Mouse (Mus musculus): Measurements from ENCODE around the gene Alox12b.

Gene Alox12b

DNA sequence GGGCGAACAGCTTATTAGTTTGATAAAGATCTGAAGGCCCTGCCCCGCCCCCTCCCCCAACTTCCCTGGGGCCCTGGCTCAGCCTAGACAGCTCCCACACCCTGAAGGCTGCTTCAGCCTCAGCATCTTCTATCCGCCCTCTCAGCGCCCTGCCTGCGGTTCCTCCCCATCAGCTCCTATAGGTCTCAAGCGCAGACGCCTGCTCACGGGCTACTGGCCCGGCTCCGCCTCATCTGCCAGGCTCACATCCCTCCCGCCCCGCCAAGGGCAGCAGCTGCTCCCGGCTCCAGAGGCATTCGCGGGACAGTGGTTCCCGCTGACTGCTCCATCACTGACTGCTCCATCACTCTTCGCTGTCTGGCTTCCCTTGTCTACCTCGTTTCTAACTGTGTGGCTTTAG lies at the start of gene Alox12b:
Gene Alox12b (plus strand): TSS at position 190 of the 400 bp plus-strand sequence.
- peak; percentile 67 for DNase-seq (ENCODE audit: low spot score)

DNA sequence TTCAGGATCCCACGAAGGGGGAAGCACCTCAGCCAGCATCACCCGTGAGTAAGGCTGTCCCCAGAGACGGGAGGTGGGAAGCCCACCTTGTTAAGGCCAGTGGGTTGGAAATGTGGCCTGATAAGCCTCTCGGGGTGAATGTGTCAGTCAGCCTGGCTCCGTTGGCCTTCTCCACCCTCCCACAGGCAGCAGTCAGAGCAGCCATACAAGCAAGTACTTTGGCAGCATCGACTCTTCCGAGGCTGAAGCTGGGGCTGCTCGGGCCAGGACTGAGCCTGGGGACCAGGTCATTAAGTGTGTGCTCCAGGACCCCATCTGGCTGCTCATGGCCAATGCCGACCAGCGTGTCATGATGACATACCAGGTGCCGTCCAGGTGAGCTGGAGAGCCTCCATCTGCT lies 49.1 kb upstream of the Alox12b start:
- DNase-seq (ENCODE audit: low spot score), result no peak

DNA sequence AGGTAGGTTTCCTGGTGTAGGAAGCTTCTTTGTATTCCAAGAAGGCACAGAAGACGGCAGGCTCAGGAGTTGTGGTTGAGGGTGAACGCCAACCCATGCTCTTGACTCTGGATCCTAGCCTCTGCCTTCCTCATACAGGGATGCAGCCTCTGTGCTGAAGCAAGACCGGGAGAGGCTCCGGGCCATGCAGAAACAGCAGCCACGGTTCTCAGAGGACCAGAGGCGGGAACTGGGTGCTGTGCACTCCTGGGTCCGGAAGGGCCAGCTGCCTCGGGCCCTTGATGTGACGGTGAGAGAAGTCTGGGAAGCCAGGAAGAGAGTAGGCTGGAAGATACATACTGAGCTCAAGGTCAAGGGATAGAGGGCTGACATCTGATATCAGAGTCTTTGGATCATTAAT lies 48.6 kb upstream of the Alox12b start:
- DNase-seq (ENCODE audit: low spot score), result no peak

DNA sequence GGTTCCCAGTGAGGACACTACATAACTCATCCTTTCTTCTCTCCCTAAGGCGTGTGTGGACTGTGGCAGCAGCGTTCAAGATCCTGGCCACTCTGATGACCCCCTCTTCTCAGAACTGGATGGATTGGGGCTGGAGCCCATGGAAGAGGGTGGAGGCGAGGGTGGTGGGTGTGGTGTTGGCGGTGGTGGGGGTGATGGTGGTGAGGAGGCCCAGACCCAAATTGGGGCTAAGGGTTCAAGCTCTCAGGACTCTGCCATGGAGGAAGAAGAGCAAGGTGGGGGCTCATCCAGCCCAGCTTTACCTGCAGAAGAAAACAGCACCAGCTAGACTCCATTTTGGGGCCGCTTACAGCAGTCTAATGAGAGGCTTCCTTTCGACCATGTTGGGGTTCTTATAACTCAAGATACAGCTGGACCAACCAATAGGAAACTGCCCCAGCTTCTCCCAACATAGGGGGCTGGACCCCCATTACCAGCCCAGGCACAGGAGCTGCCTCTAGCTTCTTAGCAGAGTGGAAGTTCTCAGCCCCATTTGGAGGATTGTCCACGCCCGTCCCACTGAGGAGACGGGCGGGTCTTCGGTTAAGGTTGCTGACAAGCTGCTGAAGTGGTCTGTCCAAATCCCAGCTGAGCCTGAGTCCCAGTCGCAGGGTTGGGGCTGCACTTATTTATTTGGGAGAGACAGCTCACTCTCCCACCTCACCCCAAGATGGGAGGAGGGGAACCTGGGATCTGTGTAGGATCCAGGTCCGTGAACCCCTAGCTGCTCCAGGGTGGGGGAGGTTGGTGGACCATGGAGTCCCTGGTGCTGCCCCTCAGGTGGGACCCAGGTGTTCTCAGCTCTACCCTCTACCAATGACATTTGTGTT lies 47.5 kb upstream of the Alox12b start:
- no peak for DNase-seq (ENCODE audit: low spot score)

DNA sequence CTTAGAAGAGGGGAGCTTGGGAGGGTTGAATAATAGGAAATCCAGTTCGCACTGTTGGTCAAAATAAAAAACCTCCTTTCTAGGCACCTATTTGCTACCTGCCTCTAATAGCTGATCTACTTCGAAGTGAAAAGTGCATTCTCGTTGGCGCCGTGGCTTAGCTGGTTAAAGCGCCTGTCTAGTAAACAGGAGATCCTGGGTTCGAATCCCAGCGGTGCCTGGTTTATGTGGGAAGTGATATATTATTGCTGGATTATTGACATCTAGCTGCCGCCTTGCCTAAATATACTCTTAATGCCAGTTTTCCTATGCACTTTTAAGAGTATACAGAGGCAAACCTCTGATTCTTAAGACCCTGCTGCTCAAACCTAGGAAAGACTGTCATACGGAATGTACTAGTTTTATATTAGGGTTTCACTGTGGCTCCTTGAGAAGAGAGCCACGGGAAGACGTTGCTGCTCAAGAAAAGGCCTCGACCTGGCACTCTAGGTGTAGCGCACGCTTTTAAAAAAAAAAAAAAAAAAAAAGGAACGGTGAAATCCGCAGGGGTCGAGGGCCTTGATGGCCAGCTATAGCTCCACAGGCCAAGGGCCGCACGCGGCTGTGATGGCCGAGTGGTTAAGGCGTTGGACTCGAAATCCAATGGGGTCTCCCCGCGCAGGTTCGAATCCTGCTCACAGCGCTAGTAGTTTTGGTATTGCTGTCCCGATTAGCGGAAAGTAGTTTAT lies 46.3 kb upstream of the Alox12b start:
- peak; percentile 96 for DNase-seq (ENCODE audit: low spot score)

DNA sequence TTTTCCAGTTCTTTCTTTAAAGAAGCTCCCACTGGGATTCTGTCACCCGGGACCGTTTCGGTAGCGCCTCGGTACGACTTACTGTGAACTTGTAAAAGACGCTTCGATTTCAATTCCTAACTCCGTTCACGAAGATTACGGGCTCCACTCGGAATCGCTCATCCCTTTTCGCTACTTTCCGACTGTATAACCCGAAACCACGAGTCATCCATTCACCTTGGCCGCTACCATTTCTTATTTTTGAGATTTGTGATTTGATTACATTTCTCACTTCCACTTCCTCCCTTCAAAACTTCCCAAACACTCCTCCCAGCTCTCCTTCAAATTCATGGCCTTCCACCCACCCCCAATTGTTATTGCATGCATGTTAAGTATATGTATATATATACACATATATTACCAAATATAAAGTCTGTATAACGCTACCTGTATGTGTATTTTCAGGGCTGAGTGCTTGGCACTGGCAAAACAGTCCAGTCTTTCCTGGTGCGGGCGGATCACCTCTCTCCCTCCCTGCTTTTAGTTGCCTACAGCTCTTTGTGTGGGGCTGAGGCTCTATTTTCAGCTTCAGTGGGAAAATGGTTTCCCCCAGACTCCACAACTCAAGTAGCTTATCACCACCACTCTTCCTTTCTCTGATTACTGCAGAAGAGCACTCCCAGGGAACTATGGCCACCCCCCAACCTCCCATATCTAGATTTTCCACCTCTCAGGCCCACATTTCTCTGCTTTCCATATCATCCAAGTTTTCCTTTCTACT lies 45.6 kb upstream of the Alox12b start:
- peak; percentile 42 for DNase-seq (ENCODE audit: low spot score)

DNA sequence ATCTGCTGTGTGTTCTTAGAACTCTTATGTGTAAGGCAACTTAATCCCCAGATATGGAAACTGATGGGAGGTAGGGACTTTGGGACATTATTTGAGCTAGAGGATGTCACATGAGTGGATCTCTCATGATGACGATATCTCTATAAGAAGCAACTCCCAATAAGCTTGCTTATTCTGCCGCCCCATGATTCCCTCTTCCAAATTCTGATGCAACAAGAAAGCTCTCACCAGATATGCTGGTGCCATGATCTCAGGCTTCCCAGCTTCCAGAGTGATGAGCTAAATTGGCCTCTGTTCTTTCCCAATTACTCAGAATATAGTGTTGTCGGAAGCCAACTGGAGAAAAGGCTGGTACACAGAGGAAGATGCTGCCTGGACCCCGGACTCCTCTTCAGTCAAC lies 44.9 kb upstream of the Alox12b start:
- DNase-seq (ENCODE audit: low spot score), result no peak

DNA sequence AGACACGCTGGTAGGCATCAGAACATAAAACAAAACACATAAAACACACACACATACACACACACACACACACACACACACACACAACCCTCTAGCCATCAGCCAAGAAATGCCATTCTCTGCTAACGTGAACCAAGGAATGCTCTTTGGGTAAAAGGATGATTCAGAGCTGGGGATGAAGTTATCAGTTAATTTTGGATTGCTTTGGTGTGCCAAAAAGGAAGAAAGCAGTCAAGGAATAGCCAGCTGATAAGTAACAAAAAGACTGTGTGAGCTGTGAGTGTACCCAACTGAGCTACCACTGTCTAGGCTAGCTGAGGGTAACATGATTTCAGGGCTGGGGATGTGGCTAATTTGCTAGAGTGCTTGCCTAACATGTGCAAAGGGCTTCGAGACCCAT lies 42.8 kb upstream of the Alox12b start:
- DNase-seq (ENCODE audit: low spot score), result no peak

DNA sequence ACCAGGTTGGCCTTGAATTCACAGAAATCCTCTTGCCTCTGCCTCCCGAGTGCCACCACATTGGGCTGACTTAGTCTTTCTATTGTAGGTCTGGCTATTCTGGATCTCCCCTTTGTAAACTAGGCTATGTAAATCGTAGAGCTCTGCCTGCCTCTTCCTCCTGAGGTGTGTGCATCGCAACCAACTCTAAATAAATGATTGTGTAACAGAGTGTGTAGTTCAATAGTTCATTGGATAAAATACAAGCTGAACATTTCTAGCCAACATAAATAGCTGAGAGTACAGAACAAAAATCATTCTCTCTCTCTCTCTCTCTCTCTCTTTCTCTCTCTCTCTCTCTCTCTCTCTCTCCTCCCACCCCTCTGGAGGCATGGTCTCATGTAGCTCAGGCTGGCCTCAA lies 42.2 kb upstream of the Alox12b start:
- no peak for DNase-seq (ENCODE audit: low spot score)

DNA sequence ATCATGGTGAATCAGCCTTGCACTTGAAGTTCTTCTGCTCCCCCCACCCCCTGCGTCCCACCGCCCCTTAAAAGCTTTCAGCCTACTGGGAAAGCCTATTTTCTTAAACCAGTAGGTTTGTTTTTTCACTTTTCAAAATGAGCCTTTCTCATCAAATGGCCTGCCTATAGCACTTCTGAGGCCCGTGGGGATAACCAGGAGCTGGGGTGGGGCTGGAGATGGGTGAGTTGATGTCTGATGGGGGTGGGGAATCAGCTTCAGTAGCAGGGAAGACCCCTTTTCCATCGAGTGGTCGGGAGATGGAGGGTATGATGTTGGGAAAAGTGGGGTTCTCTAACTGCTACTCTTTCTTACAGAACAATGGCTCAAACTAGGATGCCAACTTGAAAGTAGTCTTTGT lies 39.9 kb upstream of the Alox12b start:
- DNase-seq (ENCODE audit: low spot score), result no peak

DNA sequence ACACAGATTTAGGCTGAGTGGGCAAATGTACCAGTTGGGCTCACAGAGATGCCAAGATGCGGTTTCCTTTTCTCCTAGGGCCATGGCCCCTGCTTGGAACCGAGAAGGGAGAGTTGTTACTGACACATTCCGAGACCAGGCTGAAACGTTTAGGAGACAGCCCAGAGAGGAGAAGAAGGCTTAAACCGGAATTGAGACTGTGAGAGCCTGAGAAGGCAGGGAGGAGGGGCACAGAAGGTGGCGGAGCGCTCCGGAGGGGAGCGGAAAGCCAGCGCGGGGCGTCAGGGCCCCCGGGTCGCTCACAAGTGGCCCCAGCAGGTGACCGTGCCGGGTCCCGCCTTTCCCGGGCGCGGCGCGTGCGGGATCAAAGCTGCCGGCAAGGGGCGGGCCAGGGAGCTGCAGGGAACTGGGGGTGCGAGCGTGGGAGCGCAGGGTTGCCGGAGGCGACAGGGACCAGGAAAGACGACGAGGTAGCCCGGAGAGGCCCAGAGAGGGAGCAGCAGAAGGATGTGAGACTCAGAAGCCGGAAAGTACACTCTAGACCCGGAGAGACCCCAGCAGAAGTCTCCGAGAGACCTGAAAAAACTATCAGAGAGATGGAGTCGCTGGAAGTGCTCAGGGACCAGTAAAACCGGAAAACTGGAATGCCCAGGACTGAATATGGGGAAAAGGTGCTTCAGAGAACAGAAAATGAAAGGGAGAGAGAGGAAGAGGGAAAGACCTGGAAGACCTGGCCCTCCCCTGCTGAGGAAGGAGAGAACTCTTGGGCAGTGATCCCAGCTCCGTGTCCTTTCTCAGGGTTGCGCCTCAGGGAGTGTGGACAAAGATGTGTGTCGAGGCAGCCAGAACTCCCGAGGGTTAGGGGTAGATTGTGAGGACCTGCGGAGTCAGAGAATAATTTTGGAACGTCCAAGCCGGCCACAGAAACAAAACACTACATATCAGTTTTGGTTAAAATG lies 38.8 kb upstream of the Alox12b start:
- peak; percentile 73 for DNase-seq (ENCODE audit: low spot score)

DNA sequence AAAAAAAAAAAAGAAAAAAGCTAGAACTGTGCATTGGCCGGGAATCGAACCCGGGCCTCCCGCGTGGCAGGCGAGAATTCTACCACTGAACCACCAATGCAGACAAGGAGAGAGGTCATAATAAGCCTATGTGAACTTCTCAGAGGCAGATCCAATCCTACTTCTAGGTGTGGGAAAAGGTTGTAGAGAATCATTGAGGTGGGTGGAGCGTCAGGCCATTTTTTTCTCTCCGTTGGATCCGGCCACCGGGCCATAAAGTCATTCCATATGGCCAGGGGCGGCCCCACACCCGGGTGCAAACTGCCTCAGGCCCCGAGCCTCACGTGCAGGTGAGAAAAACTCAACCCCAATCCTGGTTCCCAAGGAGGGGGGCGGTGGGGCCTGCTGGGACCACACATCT lies 38.0 kb upstream of the Alox12b start:
- DNase-seq (ENCODE audit: low spot score), result peak; percentile 89

DNA sequence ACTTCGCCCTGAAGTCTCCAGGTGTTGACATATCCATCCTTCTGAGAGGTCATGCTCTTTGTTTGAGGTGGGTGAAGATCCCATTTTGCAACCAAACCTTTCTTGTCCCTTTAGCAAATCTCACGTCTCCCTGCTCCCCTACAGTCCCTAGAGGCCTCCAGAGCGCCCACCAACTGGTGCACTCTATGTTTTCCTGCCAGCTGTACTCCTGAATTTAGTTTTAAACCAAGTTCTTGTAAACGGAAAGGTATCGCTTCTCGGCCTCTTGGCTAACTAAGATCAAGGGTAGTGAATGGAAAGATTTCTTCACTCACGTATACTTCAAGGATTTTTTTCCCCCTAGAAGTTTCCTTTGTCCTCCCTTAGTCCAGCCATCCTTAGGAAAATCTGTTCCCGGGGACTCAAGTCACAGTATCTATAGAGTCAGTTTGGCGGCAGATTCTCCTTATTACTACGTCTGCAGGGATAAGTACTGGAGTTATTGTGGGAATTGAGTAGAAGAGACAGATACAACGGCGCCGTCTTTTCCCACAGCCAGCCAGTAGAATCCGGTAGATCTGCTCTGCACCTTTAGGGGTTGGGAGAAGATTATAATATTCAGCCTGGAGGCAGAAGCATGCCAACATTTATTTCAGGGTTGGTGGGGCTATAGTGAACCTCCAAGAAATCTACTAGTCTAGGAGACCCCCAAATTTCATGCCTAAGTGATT lies 37.2 kb upstream of the Alox12b start:
- no peak for DNase-seq (ENCODE audit: low spot score)

DNA sequence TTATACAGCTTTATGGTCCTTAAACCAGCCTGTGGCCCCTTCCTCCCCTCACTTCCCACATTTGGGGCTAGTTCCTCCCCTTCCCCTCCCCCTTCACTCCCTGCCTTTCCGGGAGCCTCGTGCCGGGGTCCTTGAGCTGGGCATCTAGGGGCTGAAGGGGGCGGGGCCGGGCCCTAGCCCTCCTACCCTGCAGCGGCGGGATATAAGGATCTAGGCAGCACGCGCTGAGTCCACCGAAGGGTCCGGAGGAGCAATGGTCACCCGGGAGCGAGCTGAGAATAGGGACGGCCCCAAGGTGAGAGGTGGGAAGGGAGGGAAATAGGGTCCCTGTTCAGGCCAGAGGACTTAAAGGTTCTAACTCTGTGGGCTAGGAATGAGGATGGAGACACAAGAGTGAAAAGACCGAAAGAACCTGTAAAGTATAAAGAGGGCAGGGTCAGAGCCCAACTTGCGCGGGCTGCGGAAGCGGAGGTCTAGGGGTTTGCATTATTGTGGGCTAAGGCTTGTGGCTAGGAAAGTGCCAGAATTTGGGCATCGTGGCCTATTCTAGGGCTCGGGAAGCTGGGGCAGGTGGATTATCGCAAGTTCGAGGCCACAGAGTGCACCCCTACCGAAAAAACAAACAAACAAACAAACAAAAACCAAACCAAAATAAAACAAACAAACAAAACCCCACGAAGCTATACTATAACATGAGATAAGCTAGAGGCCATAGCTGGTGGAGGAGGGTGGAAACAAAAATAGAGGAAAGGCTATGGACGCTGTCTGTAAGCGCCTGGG lies 36.4 kb upstream of the Alox12b start, which contains the start of gene Hes7:
Gene Hes7 (plus strand): TSS at position 184 of the 780 bp plus-strand sequence.
- DNase-seq (ENCODE audit: low spot score), result peak; percentile 68

DNA sequence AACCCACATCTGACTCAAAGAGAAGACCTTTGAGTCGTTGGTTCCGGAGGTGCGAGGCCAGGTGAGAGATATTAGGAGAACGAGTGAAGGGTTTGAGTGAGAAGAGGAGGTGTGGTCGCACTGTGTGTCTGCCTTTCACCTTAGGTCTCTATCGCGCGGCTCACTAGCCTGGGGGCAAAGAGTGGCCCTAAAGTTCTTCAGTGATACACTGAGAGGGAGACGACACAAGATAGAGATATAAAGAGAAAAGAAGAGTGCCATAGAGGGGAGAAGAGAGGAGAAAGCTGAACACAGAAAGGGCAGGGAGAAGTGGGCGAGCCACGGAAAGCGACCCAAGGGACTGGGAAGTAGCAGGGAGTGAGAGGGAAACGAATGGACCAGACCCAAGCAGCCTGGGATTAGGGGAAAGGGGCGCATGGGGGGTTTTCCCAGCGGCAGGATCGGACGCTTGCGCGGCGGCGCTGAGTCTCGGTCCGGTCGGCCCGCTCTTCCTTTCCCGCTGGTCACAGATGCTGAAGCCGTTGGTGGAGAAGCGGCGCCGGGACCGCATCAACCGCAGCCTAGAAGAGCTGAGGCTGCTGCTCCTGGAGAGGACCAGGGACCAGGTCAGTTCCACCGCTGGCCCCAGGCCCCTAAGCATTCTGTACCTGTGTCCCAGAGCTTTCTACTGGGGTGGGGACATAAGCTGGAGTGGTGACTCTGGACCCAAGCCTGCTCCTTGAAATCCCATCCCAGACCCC lies 35.6 kb upstream of the Alox12b start:
- peak; percentile 44 for DNase-seq (ENCODE audit: low spot score)

DNA sequence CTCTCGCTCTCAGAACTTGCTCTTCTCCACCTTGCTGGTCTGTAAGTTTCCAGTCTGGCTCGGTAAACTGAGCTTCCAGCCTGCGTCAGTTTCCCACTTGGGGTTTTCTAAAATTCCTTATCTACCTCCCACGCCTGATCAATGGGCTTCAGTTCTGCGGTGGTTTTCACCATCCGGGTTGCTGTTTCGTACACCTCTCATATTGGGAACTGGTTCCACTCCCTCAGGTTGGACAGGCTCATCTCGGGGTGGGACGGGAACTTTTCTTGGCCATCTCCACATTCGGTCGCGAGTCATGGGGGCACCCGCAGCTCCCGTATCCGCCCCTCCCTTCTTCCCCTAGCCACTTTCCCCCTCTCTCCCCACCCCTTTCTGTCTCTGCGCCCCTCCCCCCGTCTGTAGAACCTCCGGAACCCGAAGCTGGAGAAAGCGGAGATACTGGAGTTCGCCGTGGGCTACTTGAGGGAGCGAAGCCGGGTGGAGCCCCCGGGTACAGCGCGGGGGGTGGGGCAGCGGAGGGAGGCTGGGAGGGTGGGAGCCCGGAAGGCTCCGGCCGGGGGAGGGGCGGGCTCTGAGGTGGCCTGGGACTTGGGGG lies 35.0 kb upstream of the Alox12b start:
- DNase-seq (ENCODE audit: low spot score), result peak; percentile 28

DNA sequence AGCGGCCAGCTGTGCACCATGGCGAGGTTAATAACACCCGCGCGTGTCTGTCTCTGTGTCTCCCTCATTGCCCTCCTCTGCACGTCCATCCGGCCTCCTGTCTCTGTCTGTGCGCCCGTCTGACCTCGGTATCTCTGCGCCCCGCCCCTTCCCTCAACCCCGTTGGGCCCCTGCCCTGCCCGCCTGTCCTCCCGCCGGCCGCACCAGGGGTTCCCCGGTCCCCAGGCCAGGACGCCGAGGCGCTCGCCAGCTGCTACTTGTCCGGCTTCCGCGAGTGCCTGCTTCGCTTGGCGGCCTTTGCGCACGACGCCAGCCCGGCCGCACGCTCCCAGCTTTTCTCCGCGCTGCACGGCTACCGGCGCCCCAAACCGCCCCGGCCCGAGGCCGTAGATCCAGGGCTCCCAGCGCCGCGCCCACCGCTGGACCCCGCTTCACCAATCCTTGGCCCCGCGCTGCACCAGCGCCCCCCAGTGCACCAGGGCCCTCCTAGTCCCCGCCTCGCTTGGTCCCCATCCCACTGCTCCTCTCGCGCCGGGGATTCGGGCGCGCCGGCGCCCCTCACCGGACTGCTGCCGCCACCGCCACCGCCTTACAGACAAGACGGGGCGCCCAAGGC lies 34.3 kb upstream of the Alox12b start, which contains the start of gene 9130213A22Rik:
Gene 9130213A22Rik (minus strand): TSS at position 254 of the 616 bp plus-strand sequence.
- peak; percentile 94 for DNase-seq (ENCODE audit: low spot score)

DNA sequence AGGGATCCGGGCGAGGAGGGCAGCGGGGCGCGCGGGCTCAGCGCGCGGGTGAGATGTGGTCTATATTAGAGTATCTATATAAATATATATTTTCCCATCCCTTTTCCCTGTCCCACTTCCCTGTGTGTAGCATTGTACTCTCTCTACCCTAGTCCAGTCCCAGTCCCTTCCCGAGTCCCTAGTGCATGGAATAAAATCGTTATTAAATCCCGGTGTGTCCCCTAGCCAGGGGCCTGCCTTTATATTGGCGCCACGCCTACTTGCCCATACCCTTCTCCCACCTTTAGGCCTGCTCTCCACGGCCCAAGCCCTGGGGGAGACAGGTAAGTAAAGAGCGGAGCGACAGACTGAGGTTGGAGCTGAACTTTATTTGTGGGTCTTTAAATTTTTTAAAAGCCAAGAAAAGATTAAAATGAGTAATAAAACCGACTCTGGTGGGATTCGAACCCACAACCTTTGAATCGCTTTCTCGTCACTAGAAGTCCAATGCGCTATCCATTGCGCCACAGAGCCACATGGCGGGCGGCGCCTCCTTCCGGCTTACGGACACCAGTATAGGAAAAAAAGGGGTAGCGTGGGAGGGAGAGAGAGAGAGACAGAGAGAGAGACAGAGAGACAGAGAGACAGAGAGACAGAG lies 33.6 kb upstream of the Alox12b start:
- peak; percentile 90 for DNase-seq (ENCODE audit: low spot score)

Data from embryo, embryonic 10 days (tissue).